Mouse (Mus musculus) heart, embryonic 10.5 days (tissue): ENCODE results near the gene Clic3. TPM values are rescaled to one million over a fixed set of nuclear protein-coding genes. Genes with fewer than 3 reads are reported as not detected.

ENCODE experiments used
- DNase-seq: peaks from one replicate; pipeline ENCODE4 v3.0.0-alpha.2; 2017; ENCODE audit warnings: low spot score
- H3K27ac ChIP-seq: fragments of 300-500 bp; sonication (generic); 2 replicates; pipeline ENCODE4 v1.5.1; 2016; ENCODE audit warnings: mild to moderate bottlenecking
- H3K27me3 ChIP-seq: fragments of 300-500 bp; sonication (generic); 2 replicates; pipeline ENCODE4 v1.6.1; 2016; ENCODE audit warnings: mild to moderate bottlenecking; ENCODE audit not compliant: poor library complexity, insufficient read depth, severe bottlenecking
- H3K36me3 ChIP-seq: fragments of 300-500 bp; sonication (generic); 2 replicates; pipeline ENCODE4 v1.6.1; 2016; ENCODE audit warnings: mild to moderate bottlenecking, moderate library complexity
- H3K4me1 ChIP-seq: fragments of 300-500 bp; sonication (generic); 2 replicates; pipeline ENCODE4 v1.6.1; 2016; ENCODE audit warnings: mild to moderate bottlenecking
- H3K4me3 ChIP-seq: fragments of 300-500 bp; sonication (generic); 2 replicates; pipeline ENCODE4 v1.5.1; 2016; ENCODE audit warnings: mild to moderate bottlenecking, moderate library complexity
- H3K9me3 ChIP-seq: fragments of 300-500 bp; sonication (generic); 2 replicates; pipeline ENCODE4 v1.6.1; 2016; ENCODE audit warnings: mild to moderate bottlenecking, moderate library complexity
- WGBS: fragments of 180-500 bp; shearing (Covaris S2); methylation state at CpG from one replicate; pipeline ENCODE4 v1.1.7; 2016; 5-methylcytosine and 5-hydroxymethylcytosine counted together
- polyA plus RNA-seq: library from polyadenylated mRNA; unstranded; fragments of >200 nt; fragmentation: Nextera tagmentation; extraction: Ambion mirVana; gene quantifications from 2 replicates; pipeline ENCODE4 v1.2.1, GENCODE M21; 2016

The Clic3 gene
- polyA plus RNA-seq, 1 experiment from 2014 or later = 0.69 TPM

- 55% methylated on average over 6 of the region's 6 CpGs for WGBS
- peaks cover 44% of the 10 kb centered on the region for H3K4me1 ChIP-seq
- no peak for DNase-seq
- no peaks in the 10 kb centered on the region for H3K9me3 ChIP-seq
- peak overlapping the region; percentile 47; the same call in 1 of the 2 replicates for H3K27ac ChIP-seq
- H3K36me3 ChIP-seq = peaks cover 8% of the 10 kb centered on the region
- no peak overlapping the region for H3K4me3 ChIP-seq
- H3K27me3 ChIP-seq = no peaks in the 10 kb centered on the region
Measured at GRCm38 (mm10) chr2:25497846-25498575, 41.4 kb downstream of the Clic3 start.

DNA sequence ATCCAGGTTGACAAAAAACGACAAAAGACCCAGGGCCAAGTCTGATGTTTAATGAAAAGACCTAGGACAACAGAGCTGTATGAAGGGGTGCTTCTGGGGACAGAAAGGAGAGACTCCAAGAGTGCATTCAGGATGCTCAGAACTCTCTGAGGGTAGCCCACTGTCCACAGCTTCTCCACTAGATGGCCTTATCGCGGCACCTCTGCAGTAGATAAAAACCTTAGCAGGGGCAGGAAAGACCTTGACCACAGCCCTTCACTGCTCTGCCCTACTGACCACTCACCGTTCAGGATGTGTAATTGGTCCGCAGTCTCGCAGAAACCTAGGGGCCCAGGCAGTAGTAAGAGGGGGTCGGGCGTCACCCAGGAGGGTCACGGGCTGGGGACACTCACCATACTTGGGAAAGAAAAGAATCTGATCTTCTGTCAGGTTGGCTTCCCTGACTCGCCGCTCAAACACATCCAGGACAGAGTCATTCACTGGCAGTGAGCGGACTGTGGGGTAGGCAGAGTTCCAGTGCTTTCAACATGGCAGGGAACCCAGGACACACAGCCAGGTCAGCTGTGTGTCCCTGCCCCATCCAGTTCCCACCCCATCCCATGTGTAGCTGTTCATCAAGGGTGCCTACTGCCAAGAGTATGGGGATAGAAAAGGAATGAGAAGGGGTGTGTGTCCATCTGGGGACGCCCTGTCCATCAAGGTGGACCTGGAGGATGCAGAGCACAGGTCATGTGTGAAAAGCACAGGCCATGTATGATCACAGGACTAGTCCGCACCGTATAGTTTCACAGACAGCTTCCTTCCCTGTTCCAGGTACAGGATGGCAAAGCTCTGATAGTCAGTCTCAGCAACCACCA, 42.2 kb downstream of the Clic3 start:
- 61% methylated on average over 15 of the region's 15 CpGs for WGBS
- no peaks in the 10 kb centered on the region for H3K27me3 ChIP-seq
- H3K4me3 ChIP-seq = no peak overlapping the region
- no peak for DNase-seq
- no peaks in the 10 kb centered on the region for H3K9me3 ChIP-seq
- peak overlapping the region; percentile 16; the same call in 1 of the 2 replicates for H3K27ac ChIP-seq
- peaks cover 44% of the 10 kb centered on the region for H3K4me1 ChIP-seq
- peaks cover 16% of the 10 kb centered on the region for H3K36me3 ChIP-seq

- 68% methylated on average over 6 of the region's 6 CpGs for WGBS
- peak overlapping the region; percentile 91 for H3K4me3 ChIP-seq
- peak overlapping the region; percentile 95 for H3K27ac ChIP-seq
- no peaks in the 10 kb centered on the region for H3K27me3 ChIP-seq
- no peak for DNase-seq
- no peaks in the 10 kb centered on the region for H3K9me3 ChIP-seq
- H3K36me3 ChIP-seq = peaks cover 29% of the 10 kb centered on the region
- H3K4me1 ChIP-seq = peaks cover 44% of the 10 kb centered on the region
Measured at GRCm38 (mm10) chr2:25500071-25500575, 43.5 kb downstream of the Clic3 start.

DNA sequence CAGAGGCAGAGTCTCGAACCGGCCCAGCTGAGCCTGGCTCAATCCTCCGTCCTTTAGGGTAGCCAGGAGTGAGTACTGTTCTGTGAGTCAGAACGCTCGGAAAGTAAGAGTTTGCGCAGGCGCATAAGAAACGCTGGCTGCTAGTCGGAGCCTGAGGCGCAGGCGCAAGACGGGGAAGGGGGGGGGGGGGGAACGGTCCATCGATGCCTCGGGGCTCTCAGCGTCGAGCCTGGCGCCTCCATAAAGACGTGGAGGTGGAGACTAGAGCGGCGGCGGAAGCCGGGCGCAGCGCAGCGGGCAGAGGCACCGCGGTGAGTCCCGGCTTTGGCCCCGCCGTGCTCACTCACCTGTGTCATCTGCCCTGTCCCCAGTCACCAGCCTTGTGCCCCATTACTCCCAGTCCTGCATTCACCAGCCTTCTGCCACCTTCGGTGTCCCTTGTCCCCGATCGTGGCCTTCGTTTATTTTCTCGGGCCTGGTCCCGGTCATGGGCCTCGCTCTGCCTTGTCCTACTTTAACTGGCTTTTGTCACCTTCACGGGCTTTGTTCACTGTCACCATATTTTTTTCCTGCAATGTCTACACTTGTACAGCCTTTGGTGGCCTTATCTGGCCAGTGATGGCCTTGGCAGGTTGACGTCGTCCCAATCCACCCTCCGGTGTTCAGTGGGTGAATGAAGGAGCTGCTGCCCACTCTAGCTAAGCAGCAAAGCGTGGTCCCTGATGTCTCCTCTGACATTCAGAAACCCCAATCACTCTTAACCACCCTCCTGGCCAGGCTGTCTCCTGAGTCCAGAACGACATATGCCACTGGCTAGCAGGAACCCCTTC, 44.2 kb downstream of the Clic3 start, which contains the start of gene Fbxw5:
Gene Fbxw5, plus strand, starts transcription at position 175 of the 830 bp plus-strand sequence.
- H3K36me3 ChIP-seq = peaks cover 35% of the 10 kb centered on the region
- no peaks in the 10 kb centered on the region for H3K9me3 ChIP-seq
- H3K27ac ChIP-seq = peak within 1 kb of the TSS; percentile 95
- no peaks in the 10 kb centered on the region for H3K27me3 ChIP-seq
- H3K4me1 ChIP-seq = peaks cover 44% of the 10 kb centered on the region
- WGBS = under 1% methylated on average over 41 of the region's 44 CpGs
- H3K4me3 ChIP-seq = peak within 1 kb of the TSS; percentile 91
- DNase-seq = peak; percentile 98

DNA sequence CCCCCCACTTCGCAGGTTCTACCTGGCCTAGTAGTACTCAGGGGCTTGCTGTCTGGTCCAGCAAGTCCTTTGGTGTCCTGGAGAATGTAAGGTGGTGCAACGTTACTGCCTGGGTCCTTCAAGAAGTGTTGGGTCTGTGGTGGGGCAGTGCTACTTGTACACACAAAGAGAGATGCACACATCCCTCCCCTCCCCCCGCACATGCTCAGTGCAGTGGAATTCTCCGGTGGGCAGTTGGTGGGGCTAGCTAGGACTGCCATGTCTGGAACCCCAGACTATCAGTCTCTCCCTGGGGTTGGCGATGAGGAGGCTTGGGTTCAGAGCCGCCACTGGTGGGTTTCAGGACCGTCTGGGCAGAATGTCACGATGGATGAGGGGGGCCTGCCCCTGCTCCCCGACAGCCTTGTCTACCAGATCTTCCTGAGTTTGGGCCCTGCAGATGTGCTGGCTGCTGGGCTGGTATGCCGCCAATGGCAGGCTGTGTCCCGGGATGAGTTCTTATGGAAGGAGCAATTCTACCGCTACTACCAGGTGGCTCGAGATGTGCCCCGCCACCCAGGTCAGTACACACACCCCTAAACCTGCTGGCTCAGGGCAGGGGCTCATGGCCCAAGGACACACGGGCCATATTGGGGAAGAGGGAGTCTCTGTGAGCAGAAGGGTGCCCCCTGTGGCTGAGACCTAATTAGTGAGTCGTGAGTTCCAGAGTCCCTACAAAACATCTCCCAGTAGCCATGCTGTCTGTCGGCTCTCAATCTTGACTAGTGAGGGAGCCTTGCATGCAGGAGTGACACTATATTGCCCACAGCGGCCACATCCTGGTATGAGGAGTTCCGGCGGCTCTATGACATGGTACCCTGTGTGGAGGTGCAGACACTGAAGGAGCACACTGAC, 45.2 kb downstream of the Clic3 start, which contains the start of gene C8g:
Gene C8g, minus strand, starts transcription at position 127 of the 894 bp plus-strand sequence.
- Histone ChIP-seq H3K4me1 (peaks cover 44% of the 10 kb centered on the region), H3K27me3 (no peaks in the 10 kb centered on the region), H3K36me3 (peaks cover 39% of the 10 kb centered on the region), H3K4me3 (peak within 1 kb of the TSS; percentile 91), H3K27ac (peak within 1 kb of the TSS; percentile 95), H3K9me3 (no peaks in the 10 kb centered on the region)
- peak; percentile 75 for DNase-seq
- WGBS = 68% methylated on average over 20 of the region's 20 CpGs

DNA sequence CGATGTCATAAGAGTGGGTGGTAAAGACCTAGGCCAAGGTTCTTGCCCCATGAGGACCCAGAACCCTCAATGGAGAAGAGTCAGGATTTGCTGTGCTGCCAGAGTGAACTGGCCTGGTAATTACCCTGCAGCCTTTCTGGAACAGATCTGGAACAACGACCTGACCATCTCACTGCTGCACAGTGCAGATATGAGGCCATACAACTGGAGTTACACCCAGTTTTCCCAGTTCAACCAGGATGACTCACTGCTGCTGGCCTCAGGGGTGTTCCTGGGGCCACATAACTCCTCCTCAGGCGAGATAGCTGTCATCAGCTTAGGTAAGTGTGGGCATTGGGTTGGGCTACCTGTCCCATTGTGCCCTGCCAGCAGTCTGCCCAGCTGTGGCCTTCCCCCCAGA, 46.1 kb downstream of the Clic3 start:
- Histone ChIP-seq H3K4me3 (no peak overlapping the region), H3K9me3 (no peaks in the 10 kb centered on the region), H3K27ac (no peak overlapping the region), H3K4me1 (peaks cover 40% of the 10 kb centered on the region), H3K36me3 (peaks cover 39% of the 10 kb centered on the region), H3K27me3 (no peaks in the 10 kb centered on the region)
- WGBS = 76% methylated on average over 3 of the region's 3 CpGs
- peak; percentile 71 for DNase-seq

DNA sequence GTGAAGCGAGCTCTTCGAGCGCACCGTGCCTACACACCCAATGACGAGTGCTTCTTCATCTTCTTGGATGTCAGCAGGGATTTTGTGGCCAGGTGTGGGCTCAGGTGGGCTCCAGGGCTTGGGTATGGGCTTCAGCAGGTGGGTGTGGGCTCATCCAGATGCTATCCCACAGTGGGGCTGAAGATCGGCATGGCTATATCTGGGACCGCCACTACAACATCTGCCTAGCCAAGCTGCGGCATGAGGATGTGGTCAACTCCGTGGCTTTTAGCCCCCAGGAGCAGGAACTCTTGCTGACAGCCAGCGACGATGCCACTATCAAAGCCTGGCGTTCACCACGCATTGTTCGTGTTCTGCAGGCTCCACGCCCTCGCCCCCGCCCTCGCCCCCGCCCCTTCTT, 47.9 kb downstream of the Clic3 start:
- Histone ChIP-seq H3K36me3 (peaks cover 39% of the 10 kb centered on the region), H3K4me3 (no peak overlapping the region), H3K27me3 (no peaks in the 10 kb centered on the region), H3K27ac (no peak overlapping the region), H3K9me3 (no peaks in the 10 kb centered on the region), H3K4me1 (peaks cover 23% of the 10 kb centered on the region)
- peak; percentile 68 for DNase-seq
- WGBS = 88% methylated on average over 19 of the region's 19 CpGs

- Histone ChIP-seq H3K4me1 (peaks cover 19% of the 10 kb centered on the region), H3K9me3 (no peaks in the 10 kb centered on the region), H3K27me3 (no peaks in the 10 kb centered on the region), H3K36me3 (peaks cover 39% of the 10 kb centered on the region), H3K4me3 (no peak overlapping the region), H3K27ac (no peak overlapping the region)
- 93% methylated on average over 1 of the region's 1 CpGs for WGBS
- DNase-seq = no peak
Measured at GRCm38 (mm10) chr2:25505000-25505399, 48.4 kb downstream of the Clic3 start.

DNA sequence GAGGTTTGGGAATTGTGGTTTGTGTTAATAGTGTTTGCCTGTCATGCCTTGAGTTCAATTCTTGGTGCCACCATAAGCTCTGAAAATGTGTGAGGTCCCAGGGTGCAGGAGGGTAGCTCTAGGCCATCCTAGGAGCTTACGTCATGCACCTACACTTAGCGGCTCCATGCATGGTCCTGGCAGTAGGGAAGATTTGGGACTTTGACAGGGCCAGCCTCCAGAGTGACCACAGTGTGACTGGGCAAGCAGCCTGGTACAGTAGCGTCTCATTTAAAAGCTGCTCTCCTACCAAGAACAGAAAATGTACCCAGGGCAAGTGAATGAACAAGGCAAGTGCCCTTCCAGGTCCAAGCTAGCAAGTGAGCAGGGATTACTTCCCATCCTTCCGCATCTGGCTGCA, 49.2 kb downstream of the Clic3 start:
- Histone ChIP-seq H3K36me3 (peaks cover 39% of the 10 kb centered on the region), H3K27ac (no peak overlapping the region), H3K9me3 (no peaks in the 10 kb centered on the region), H3K27me3 (no peaks in the 10 kb centered on the region), H3K4me1 (peaks cover 15% of the 10 kb centered on the region), H3K4me3 (no peak overlapping the region)
- WGBS = 91% methylated on average over 4 of the region's 4 CpGs
- DNase-seq = peak; percentile 68

- H3K36me3 ChIP-seq = peaks cover 39% of the 10 kb centered on the region
- DNase-seq = peak; percentile 74
- WGBS = 34% methylated on average over 5 of the region's 5 CpGs
- H3K9me3 ChIP-seq = no peaks in the 10 kb centered on the region
- no peak overlapping the region for H3K27ac ChIP-seq
- H3K27me3 ChIP-seq = no peaks in the 10 kb centered on the region
- no peak overlapping the region for H3K4me3 ChIP-seq
- peaks cover 6% of the 10 kb centered on the region for H3K4me1 ChIP-seq
Measured at GRCm38 (mm10) chr2:25506964-25507363, 50.3 kb downstream of the Clic3 start.
